Mouse (Mus musculus) hindbrain, embryonic 16.5 days (tissue): ENCODE results near the gene 1700067P10Rik. TPM values are rescaled to one million over a fixed set of nuclear protein-coding genes. Genes with fewer than 3 reads are reported as not detected.

Experiments used
- ATAC-seq: fragments of 200-750 bp; cut with Nextera tagmentation; 2 replicates; pipeline ENCODE4 v1.8.0; 2017; ENCODE audit warnings: moderate TSS enrichment, moderate library complexity
- H3K27ac ChIP-seq: fragments of 300-500 bp; sonication (generic); 2 replicates; pipeline ENCODE4 v1.5.1; 2014; ENCODE audit warnings: low read depth, mild to moderate bottlenecking, control low read depth, low read length, moderate library complexity
- H3K27me3 ChIP-seq: fragments of 300-500 bp; sonication (generic); replicated peaks from 2 replicates; pipeline ENCODE4 v1.6.1; 2014; ENCODE audit warnings: low read length; ENCODE audit not compliant: control insufficient read depth, insufficient read depth
- H3K36me3 ChIP-seq: fragments of 300-500 bp; sonication (generic); 2 replicates; pipeline ENCODE4 v1.6.1; 2014; ENCODE audit warnings: mild to moderate bottlenecking, low read length, moderate library complexity, mixed read lengths; ENCODE audit not compliant: control insufficient read depth, insufficient read depth
- H3K4me1 ChIP-seq: fragments of 300-500 bp; sonication (generic); 2 replicates; pipeline ENCODE4 v1.6.1; 2014; ENCODE audit warnings: low read depth, low read length; ENCODE audit not compliant: control insufficient read depth, insufficient read depth
- H3K4me2 ChIP-seq: fragments of 300-500 bp; sonication (generic); 2 replicates; pipeline ENCODE4 v1.6.1; 2014; ENCODE audit warnings: mild to moderate bottlenecking, low read length, control low read depth, moderate library complexity
- H3K4me3 ChIP-seq: fragments of 300-500 bp; sonication (generic); 2 replicates; pipeline ENCODE4 v1.5.1; 2014; ENCODE audit warnings: mild to moderate bottlenecking, low read length, control low read depth, moderate library complexity
- H3K9ac ChIP-seq: fragments of 300-500 bp; sonication (generic); 2 replicates; pipeline ENCODE4 v1.6.1; 2014; ENCODE audit warnings: low read depth, mild to moderate bottlenecking, control low read depth, low read length, moderate library complexity
- H3K9me3 ChIP-seq: fragments of 300-500 bp; sonication (generic); 2 replicates; pipeline ENCODE4 v1.6.1; 2014; ENCODE audit warnings: mild to moderate bottlenecking, low read length, moderate library complexity; ENCODE audit not compliant: control insufficient read depth
- WGBS: fragments of 180-500 bp; shearing (Covaris S2); extraction: QIAGEN DNeasy Blood & Tissue Kit; methylation state at CpG from one replicate; pipeline ENCODE4 v1.1.7; 2014; 5-methylcytosine and 5-hydroxymethylcytosine counted together
- polyA plus RNA-seq: library from polyadenylated mRNA; unstranded; fragments of >200 nt; fragmentation: Nextera tagmentation; extraction: Ambion mirVana; gene quantifications from 2 replicates; pipeline ENCODE4 v1.2.1, GENCODE M21; 2015

Gene 1700067P10Rik
- polyA plus RNA-seq, result 0.24 TPM in 2 replicates

DNA sequence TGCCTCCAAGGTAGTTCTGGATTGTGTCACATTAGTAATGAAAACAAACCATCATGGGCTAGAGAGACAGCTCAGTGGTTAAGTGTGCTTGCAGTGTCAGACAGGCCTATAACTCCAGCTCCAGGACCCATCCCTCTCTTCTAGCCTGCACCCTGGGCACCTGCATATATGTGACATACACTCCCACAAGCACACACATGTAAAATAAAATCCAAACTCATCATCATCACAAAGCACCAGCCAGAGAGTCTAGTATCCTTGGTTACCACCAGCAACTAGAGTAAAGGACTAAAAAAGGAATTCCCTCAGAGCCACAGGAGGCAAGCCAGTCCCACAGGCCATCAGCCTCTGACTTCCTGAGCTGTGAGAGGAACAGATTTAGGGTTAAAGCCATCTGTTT is at the start of gene 1700067P10Rik:
Gene 1700067P10Rik, plus strand, starts transcription at position 301 of the 400 bp plus-strand sequence.
- Histone ChIP-seq H3K4me1 (peaks cover 2% of the 10 kb centered on the region; the same call in 1 of the 2 replicates), H3K36me3 (no peaks in the 10 kb centered on the region), H3K27me3 (peaks cover 1% of the 10 kb centered on the region), H3K27ac (no peak within 1 kb of the TSS), H3K4me3 (no peak within 1 kb of the TSS), H3K4me2 (no peak within 1 kb of the TSS), H3K9me3 (no peaks in the 10 kb centered on the region; the same call in 1 of the 2 replicates), H3K9ac (no peak within 1 kb of the TSS)
- no peak for ATAC-seq

DNA sequence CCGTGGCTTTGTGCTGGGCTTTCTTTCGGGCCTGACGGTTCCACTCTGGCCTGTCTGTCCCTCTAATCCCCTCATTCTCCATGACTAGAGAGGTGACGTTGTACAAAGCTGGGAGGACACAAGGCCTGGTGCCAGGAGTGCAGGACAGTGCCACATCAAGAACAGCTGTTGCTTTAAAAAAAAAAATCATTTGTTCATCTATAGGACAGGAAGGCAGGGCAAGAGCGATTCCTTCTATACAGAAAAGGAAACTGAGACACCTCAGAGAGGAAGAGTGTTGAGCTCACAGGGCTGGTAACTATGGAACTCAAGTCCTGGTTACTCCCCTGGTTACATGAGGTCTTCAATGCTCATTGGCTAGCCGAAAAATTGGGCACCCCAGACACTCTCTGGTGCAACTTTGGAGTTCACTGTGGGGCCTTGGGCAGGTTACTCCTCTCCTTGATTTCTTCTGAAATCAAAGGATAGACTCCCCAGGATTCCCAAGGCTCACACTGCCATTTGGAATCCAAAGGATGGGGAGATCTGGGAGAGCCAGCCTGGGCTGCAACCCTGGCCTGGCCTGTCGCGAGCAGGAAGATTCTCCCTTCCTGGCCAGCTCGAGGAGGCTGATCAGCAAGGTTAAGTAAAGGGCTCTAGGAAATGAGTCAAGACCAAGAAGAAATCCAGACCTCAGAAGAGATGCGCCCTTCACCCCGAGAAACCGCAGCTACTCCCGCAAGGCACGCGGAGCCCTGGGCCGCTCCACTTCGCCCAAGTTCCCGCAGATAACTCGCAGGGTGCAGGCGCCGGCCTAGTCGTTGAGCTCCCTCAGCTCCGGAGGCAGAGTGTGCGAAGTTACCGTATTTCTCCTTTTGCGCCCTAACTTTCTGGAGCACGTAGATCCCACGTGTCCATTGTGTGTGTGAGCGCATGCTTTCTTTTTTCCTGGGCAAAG is 47.5 kb upstream of the 1700067P10Rik start:
- H3K27me3 ChIP-seq, result peaks cover 9% of the 10 kb centered on the region
- ATAC-seq, result peak; percentile 85
- no peaks in the 10 kb centered on the region for H3K36me3 ChIP-seq
- peak overlapping the region; percentile 42 for H3K4me2 ChIP-seq
- H3K4me3 ChIP-seq, result no peak overlapping the region
- no peak overlapping the region for H3K9ac ChIP-seq
- 7% methylated on average over 29 of the region's 29 CpGs for WGBS
- H3K4me1 ChIP-seq, result peaks cover 15% of the 10 kb centered on the region
- no peak overlapping the region; the same call in 1 of the 2 replicates for H3K27ac ChIP-seq
- no peaks in the 10 kb centered on the region for H3K9me3 ChIP-seq

DNA sequence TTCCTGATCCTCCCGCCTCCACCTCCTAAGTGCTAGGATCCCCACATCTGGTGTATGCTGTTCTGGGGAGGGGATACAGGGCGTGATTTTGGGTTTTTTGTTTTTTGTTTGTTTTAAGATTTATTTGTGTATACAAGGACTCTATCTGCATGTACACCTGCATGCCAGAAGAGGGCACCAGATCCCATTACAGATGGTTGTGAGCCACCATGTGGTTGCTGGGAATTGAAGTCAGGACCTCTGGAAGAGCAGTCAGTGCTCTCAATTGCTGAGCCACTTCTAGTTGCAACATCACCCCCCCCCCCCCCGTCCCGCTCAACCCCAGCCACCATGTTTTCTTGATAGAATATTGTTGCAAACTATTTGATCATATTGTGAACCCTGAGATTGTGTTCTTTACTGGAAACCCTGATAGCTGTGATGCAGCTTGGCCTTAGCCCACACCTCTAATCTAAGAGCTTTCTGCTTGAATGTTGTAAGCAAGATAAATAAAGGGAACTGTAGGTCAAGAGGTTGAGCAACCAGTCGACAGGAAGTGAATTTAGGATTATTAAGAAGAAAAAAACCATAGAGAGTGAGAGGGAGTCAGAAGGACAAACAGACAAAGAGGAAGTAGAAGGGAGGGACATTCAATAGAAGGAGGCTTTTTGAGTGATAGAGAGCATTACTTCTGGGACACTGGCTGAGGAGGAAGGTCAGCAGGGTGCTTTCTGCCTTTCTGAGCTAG is 45.8 kb upstream of the 1700067P10Rik start:
- Histone ChIP-seq H3K36me3 (no peaks in the 10 kb centered on the region), H3K9me3 (no peaks in the 10 kb centered on the region), H3K4me2 (no peak overlapping the region), H3K4me1 (peaks cover 15% of the 10 kb centered on the region), H3K9ac (no peak overlapping the region), H3K27me3 (peaks cover 9% of the 10 kb centered on the region), H3K27ac (no peak overlapping the region), H3K4me3 (no peak overlapping the region)
- WGBS, result 85% methylated on average over 5 of the region's 5 CpGs
- ATAC-seq, result no peak

DNA sequence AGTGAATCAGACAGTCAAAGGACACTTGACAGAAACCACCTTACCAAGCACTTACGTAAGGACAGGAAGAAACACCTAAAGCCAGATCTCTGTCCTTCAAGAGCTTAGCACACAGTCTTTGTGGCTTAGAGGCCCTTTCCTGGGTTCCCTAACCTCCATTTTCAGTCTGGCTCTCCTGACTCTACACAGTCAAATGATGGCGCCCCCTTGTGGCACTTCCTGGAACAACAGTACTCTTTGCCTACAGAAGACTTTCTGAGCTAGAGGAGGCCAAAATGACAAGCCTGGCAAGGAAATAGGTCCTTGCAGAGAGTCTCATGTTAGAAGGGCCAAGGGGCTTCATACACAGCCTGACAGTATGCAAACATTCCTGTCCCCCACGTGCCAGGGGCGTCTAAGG is 43.5 kb upstream of the 1700067P10Rik start:
- no peak for ATAC-seq
- H3K9me3 ChIP-seq, result no peaks in the 10 kb centered on the region
- H3K4me2 ChIP-seq, result no peak overlapping the region
- H3K36me3 ChIP-seq, result no peaks in the 10 kb centered on the region
- H3K27ac ChIP-seq, result no peak overlapping the region
- H3K9ac ChIP-seq, result no peak overlapping the region
- peaks cover 5% of the 10 kb centered on the region; the same call in 1 of the 2 replicates for H3K4me1 ChIP-seq
- 31% methylated on average over 4 of the region's 4 CpGs for WGBS
- H3K4me3 ChIP-seq, result no peak overlapping the region
- H3K27me3 ChIP-seq, result peaks cover 2% of the 10 kb centered on the region; the same call in 1 of the 2 replicates

DNA sequence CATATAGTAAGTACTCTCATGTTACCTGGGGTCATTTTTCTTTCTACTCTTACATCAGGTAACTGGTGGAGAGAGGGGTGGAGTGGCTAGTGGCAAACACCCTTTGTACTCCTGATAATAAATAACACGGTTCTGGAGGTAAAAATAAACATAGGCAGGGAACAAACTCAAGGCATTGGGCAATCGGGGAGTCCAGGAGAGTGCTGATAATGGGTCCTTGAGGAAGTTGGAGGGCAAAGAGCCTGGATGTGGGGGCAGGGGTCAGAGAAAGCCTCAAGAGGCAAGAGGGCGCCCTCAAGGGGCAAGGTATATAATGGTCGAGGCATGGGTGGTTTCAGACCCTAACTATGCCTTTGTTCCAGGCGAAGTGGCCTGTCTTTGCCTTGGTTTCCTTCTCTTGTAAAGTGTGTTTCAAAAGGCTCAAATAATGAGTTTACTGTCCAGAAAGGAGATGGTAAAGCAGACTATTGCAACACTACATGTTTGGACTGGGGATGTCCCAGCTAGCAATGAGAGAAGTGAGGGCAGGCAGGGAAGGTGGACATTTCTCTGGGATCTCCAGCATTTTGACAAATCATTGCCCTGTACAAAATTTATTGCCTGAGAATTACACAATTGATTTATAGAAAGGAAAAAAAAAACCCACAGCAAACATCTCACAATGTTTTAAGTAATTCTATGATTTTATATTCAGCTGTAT is 37.3 kb upstream of the 1700067P10Rik start:
- no peak overlapping the region for H3K27ac ChIP-seq
- ATAC-seq, result no peak
- H3K4me2 ChIP-seq, result no peak overlapping the region
- H3K4me3 ChIP-seq, result no peak overlapping the region
- WGBS, result 83% methylated on average over 5 of the region's 5 CpGs
- H3K9me3 ChIP-seq, result no peaks in the 10 kb centered on the region
- H3K9ac ChIP-seq, result no peak overlapping the region
- peaks cover 4% of the 10 kb centered on the region; the same call in 1 of the 2 replicates for H3K27me3 ChIP-seq
- H3K36me3 ChIP-seq, result no peaks in the 10 kb centered on the region
- H3K4me1 ChIP-seq, result peaks cover under 1% of the 10 kb centered on the region; the same call in 1 of the 2 replicates

DNA sequence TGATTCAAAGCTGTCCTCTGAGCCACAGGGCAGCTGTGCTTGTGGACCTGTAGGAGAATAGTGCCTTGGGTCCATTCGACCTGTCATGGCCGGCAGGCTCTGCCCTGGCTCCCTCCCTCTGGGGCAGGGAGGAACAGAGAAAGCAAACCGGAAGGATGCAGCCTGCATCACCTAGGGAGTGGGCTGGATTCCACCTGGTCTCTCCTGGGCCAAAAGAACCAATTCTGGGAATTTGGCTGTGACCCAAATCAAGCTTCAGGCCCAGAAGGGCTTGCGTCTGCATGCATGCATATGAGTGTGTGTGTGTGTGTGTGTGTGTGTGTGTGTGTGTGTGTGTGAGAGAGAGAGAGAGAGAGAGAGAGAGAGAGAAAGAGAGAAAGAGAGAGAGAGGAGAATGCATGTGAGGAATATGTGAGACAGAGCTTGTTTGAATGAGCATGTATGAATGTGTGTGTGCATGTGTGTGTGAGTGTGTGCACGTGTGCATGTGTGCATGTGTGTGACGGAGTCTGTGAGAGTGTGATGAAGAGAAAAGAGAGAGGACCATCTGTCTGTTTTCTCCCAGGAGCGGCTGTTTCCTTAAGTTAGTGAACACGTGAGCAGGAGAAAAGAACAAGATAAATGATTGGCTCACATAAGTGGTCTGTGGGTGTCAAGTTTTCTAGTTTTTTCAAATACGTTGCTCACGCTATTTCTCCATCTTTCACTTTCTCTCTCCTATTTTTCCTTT is 36.6 kb upstream of the 1700067P10Rik start:
- WGBS, result 69% methylated on average over 10 of the region's 10 CpGs
- Histone ChIP-seq H3K36me3 (no peaks in the 10 kb centered on the region), H3K9me3 (no peaks in the 10 kb centered on the region), H3K9ac (no peak overlapping the region), H3K4me3 (no peak overlapping the region), H3K4me1 (peaks cover 7% of the 10 kb centered on the region), H3K4me2 (no peak overlapping the region), H3K27ac (no peak overlapping the region), H3K27me3 (peaks cover 4% of the 10 kb centered on the region; the same call in 1 of the 2 replicates)
- ATAC-seq, result no peak

DNA sequence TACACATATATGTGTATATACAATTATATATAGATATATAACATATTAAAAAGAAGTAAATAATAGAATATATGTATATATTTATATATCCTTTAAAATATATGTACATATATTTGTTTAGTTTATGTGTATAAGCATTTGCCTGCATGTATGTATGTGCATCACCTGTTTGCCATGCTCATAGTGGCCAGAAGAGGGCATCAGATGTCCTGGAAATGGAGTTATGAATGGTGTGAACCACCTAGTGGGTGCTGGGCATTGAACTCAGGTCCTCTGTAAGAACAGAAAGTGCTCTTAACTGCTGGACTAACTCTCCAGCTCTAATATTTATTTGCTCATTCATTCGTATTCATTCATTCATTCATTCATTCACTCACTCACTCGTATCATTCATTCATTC is 35.5 kb upstream of the 1700067P10Rik start:
- H3K27ac ChIP-seq, result no peak overlapping the region
- peaks cover 8% of the 10 kb centered on the region; the same call in 1 of the 2 replicates for H3K27me3 ChIP-seq
- H3K9ac ChIP-seq, result no peak overlapping the region
- H3K4me2 ChIP-seq, result no peak overlapping the region
- H3K4me3 ChIP-seq, result no peak overlapping the region
- H3K9me3 ChIP-seq, result no peaks in the 10 kb centered on the region
- no peak for ATAC-seq
- 73% methylated on average over 2 of the region's 2 CpGs for WGBS
- peaks cover 14% of the 10 kb centered on the region for H3K4me1 ChIP-seq
- no peaks in the 10 kb centered on the region for H3K36me3 ChIP-seq

DNA sequence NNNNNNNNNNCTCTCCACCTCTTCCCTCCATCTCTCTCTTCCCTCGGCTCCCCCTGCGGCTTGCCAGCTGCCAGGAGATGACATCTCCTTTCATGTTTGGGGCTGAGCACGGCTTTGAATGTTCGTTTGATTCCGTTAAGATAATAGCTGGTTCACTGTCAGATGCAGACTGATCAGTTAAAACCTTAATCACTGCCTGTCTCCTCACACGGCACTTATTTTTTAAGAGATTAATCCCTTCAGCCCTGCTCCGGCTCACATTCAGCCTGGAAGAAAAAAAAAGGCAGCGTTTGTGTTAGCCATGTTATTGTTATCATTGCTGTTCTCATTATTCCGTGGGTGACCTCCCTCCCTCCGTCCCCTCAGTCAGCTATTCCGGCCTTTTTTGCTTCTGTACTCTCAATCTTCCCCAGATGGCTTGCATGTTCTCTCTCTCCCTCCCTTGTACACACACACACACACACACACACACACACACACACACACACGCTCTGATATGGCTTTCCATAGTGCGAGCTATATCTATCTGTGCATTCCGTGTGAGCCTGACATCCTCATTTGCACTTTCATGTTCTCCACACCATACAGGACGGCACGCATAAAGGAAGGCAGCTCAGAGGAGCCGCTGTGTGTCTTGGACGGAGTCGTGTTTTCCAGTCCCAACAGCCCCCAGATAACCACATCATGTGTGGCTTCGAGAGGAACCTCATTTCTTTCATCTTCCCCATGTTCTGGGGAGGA is 33.9 kb upstream of the 1700067P10Rik start:
- WGBS, result 34% methylated on average over 20 of the region's 20 CpGs

More for the DNA sequence above, 33.9 kb upstream of the 1700067P10Rik start:
- Histone ChIP-seq H3K9ac (0 out of 2 replicates have a peak overlapping the region, but pooled peaks have one; percentile 22), H3K36me3 (no peaks in the 10 kb centered on the region), H3K9me3 (no peaks in the 10 kb centered on the region), H3K4me1 (peaks cover 14% of the 10 kb centered on the region), H3K4me2 (peak overlapping the region; percentile 28; the same call in 1 of the 2 replicates), H3K27ac (no peak overlapping the region), H3K4me3 (no peak overlapping the region), H3K27me3 (peaks cover 8% of the 10 kb centered on the region; the same call in 1 of the 2 replicates)
- ATAC-seq, result no peak
